Mouse (Mus musculus) cerebellum, adult 2 months (tissue): ENCODE results near the gene Sel1l.

Experiments used
- CTCF ChIP-seq: fragments of 200-500 bp; IDR thresholded peaks from 2 replicates; pipeline ENCODE4 v1.5.1; 2011; ENCODE audit warnings: low read depth, mild to moderate bottlenecking, control low read depth, low read length, moderate library complexity, borderline replicate concordance; ENCODE audit not compliant: insufficient read depth
- POLR2A ChIP-seq: fragments of 200-500 bp; IDR thresholded peaks from 2 replicates; pipeline ENCODE4 v1.6.1; 2011; ENCODE audit warnings: low read length, control low read depth, borderline replicate concordance; ENCODE audit not compliant: insufficient read depth

- TF ChIP-seq POLR2A (no peak), CTCF (no peak)
Observed at GRCm38 (mm10) chr12:91846038-91846437, 2.9 kb downstream of the Sel1l start.
